Mouse (Mus musculus): Measurements from ENCODE around the gene Prdm11. TPM values are rescaled to one million over a fixed set of nuclear protein-coding genes. Genes with fewer than 3 reads are reported as not detected.

Prdm11 gene
- total and polyA plus RNA-seq, 2 experiments from 2014 or later: 3.5 to 14.9 TPM

GRCm38 (mm10) chr2:92953450-92953849 lies 92.5 kb downstream of the Prdm11 start:
- TF ChIP-seq CTCF (IDR thresholded peaks at IDR 0.05; ENCODE audit: low read depth): no peak
- H3K27ac ChIP-seq: no peak overlapping the region
- H3K36me3 ChIP-seq (ENCODE audit: insufficient read depth, low read length): no peaks in the 10 kb centered on the region
- H3K4me3 ChIP-seq (ENCODE audit: low read length): no peak overlapping the region
- WGBS: 82% methylated on average over 17 of the region's 17 CpGs
- DNase-seq (ENCODE audit: low spot score) (no peak), ATAC-seq (no peak)
- H3K4me1 ChIP-seq (ENCODE audit: insufficient read depth, low read length): no peaks in the 10 kb centered on the region
- no peaks in the 10 kb centered on the region for H3K9me3 ChIP-seq (ENCODE audit: low read length)
- no peak overlapping the region for H3K4me2 ChIP-seq (ENCODE audit: low read depth, low read length)
- no peaks in the 10 kb centered on the region for H3K27me3 ChIP-seq (ENCODE audit: insufficient read depth, low read length)
- H3K9ac ChIP-seq (replicated peaks; ENCODE audit: low read length): no peak overlapping the region

DNA sequence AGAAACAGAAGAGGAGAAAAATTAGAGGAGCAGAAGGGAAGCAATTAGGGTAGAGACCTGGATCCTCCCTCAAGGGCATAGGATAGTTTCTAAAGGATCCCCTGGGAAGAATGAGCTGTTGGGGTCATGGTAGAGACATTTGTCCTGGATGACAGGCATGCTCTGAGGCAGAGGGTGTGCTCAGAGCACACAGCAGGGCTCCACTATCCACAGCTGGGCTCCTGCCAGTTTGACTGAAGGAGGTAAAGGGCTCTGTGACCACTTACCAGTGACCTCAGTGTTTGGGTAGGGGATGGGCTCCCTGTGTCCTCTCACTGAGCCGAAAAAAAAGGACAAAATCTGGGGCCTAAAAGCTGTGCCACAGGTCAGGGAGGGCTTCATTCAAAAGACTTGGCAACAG lies 96.4 kb downstream of the Prdm11 start:
- DNase-seq (ENCODE audit: low spot score): no peak
- TF ChIP-seq CTCF (IDR thresholded peaks at IDR 0.05; ENCODE audit: low read depth): no peak
- H3K27ac ChIP-seq: no peak overlapping the region
- no peak overlapping the region for H3K9ac ChIP-seq (replicated peaks; ENCODE audit: low read length)
- no peak for ATAC-seq
- no peaks in the 10 kb centered on the region for H3K27me3 ChIP-seq (ENCODE audit: insufficient read depth, low read length)
- H3K9me3 ChIP-seq (ENCODE audit: low read length): no peaks in the 10 kb centered on the region
- WGBS: 7% methylated on average over 1 of the region's 1 CpGs
- H3K4me1 ChIP-seq (ENCODE audit: insufficient read depth, low read length): peaks cover 7% of the 10 kb centered on the region; the same call in 1 of the 2 replicates
- H3K4me3 ChIP-seq (ENCODE audit: low read length): no peak overlapping the region
- H3K4me2 ChIP-seq (ENCODE audit: low read depth, low read length): no peak overlapping the region
- no peaks in the 10 kb centered on the region; the same call in 1 of the 2 replicates for H3K36me3 ChIP-seq (ENCODE audit: insufficient read depth, low read length)

GRCm38 (mm10) chr2:92948699-92949300 lies 97.2 kb downstream of the Prdm11 start:
- ATAC-seq: no peak
- H3K27ac ChIP-seq: no peak overlapping the region

DNA sequence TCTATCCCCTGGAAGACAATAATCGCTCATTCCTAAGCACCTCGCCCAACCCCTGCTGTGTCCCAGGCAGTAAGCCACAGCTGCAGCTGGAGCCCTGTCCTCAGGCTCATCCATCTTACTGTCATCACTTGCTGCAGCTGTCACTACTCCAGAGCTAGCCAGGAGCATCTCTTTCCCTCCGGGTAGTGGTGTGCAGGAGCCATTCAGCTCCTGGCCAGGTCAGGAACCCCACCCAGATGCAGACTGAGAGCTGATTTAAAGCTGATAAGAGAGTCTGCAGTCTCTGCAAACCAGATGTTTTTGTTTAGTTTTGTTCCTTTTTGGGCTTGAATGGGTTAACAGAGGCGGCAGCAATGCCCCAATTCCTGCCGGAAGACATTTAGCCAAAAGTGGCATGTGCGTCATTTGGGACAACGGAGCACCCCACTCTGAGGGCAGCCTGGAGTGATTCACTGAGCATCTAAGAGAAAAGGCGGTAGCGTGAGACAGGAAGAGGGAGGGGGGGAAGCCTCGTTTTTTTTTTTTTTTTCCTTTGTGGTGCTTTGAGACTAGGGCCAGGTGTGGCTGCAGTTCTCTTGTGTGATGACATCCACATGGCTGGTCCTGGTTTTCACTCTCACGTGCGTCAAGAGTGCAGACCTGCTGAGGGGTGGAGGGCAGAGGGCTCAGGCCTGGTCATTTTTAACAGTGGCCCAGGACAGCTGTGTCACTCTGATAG lies 97.8 kb downstream of the Prdm11 start:
- Histone ChIP-seq H3K4me2 (ENCODE audit: low read depth, low read length) (no peak overlapping the region), H3K4me3 (ENCODE audit: low read length) (no peak overlapping the region), H3K27me3 (ENCODE audit: insufficient read depth, low read length) (no peaks in the 10 kb centered on the region), H3K27ac (0 out of 2 replicates have a peak overlapping the region, but pooled peaks have one; percentile 32), H3K9me3 (ENCODE audit: low read length) (no peaks in the 10 kb centered on the region), H3K36me3 (ENCODE audit: insufficient read depth, low read length) (peaks cover 3% of the 10 kb centered on the region; the same call in 1 of the 2 replicates), H3K9ac (replicated peaks; ENCODE audit: low read length) (0 out of 2 replicates have a peak overlapping the region, but pooled peaks have one; percentile 18), H3K4me1 (ENCODE audit: insufficient read depth, low read length) (peaks cover 7% of the 10 kb centered on the region; the same call in 1 of the 2 replicates)
- DNase-seq (ENCODE audit: low spot score) (peak; percentile 71), ATAC-seq (peak; percentile 58)
- WGBS: 11% methylated on average over 12 of the region's 12 CpGs
- TF ChIP-seq CTCF (IDR thresholded peaks at IDR 0.05; ENCODE audit: low read depth): no peak

More at GRCm38 (mm10) chr2:92948699-92949300, 97.2 kb downstream of the Prdm11 start:
- no peak for DNase-seq (ENCODE audit: low spot score)
- WGBS: 38% methylated on average over 7 of the region's 7 CpGs
- Histone ChIP-seq H3K9ac (replicated peaks; ENCODE audit: low read length) (0 out of 2 replicates have a peak overlapping the region, but pooled peaks have one; percentile 18), H3K4me1 (ENCODE audit: insufficient read depth, low read length) (peaks cover 7% of the 10 kb centered on the region; the same call in 1 of the 2 replicates), H3K4me2 (ENCODE audit: low read depth, low read length) (no peak overlapping the region), H3K4me3 (ENCODE audit: low read length) (no peak overlapping the region), H3K9me3 (ENCODE audit: low read length) (no peaks in the 10 kb centered on the region), H3K36me3 (ENCODE audit: insufficient read depth, low read length) (peaks cover 3% of the 10 kb centered on the region; the same call in 1 of the 2 replicates), H3K27me3 (ENCODE audit: insufficient read depth, low read length) (no peaks in the 10 kb centered on the region)
- TF ChIP-seq CTCF (IDR thresholded peaks at IDR 0.05; ENCODE audit: low read depth): no peak

- ATAC-seq (no peak), DNase-seq (ENCODE audit: low spot score) (no peak)
- no peak overlapping the region for H3K4me3 ChIP-seq (ENCODE audit: low read length)
- 85% methylated on average over 11 of the region's 11 CpGs for WGBS
- H3K9me3 ChIP-seq (ENCODE audit: low read length): no peaks in the 10 kb centered on the region
- H3K4me2 ChIP-seq (ENCODE audit: low read depth, low read length): no peak overlapping the region
- no peak overlapping the region for H3K9ac ChIP-seq (replicated peaks; ENCODE audit: low read length)
- H3K36me3 ChIP-seq (ENCODE audit: insufficient read depth, low read length): peaks cover 10% of the 10 kb centered on the region; the same call in 1 of the 2 replicates
- H3K4me1 ChIP-seq (ENCODE audit: insufficient read depth, low read length): peaks cover 7% of the 10 kb centered on the region; the same call in 1 of the 2 replicates
- no peak overlapping the region for H3K27ac ChIP-seq
- no peaks in the 10 kb centered on the region for H3K27me3 ChIP-seq (ENCODE audit: insufficient read depth, low read length)
- peak; percentile 24; the same call in 1 of the 2 replicates for TF ChIP-seq CTCF (IDR thresholded peaks at IDR 0.05; ENCODE audit: low read depth)
Observed at GRCm38 (mm10) chr2:92945824-92946598, 100.0 kb downstream of the Prdm11 start.

DNA sequence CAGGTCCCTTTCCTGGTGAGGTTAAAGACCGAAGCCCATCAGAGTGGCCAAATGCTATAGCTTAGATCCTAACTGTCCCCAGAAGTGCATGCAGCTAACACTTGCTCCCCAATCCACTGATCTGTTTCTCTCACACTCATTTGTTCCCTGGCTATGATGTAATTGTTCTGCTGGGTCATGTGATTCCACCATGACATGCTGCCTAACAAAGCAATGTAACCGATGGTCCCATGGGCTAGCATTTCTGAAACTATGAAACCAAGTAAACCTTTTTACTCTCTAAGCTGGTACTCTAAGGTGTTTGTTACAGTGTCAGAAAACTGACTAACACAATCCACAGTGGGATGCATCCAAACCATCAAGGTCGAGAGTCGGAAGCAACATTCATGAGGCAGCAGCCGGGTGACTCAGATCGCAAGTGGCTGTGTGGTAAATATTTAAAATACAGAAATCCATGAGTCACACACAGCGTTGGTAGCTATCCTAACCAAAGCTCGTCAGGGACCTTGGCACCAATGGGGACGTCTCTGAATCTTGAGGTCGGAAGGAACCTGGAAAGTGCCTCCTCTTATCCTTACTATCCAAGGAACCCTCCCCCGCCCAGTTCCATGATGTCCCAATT lies 100.7 kb downstream of the Prdm11 start:
- ATAC-seq (no peak), DNase-seq (ENCODE audit: low spot score) (no peak)
- TF ChIP-seq CTCF (IDR thresholded peaks at IDR 0.05; ENCODE audit: low read depth): no peak
- H3K4me1 ChIP-seq (ENCODE audit: insufficient read depth, low read length): peaks cover 7% of the 10 kb centered on the region; the same call in 1 of the 2 replicates
- no peaks in the 10 kb centered on the region for H3K27me3 ChIP-seq (ENCODE audit: insufficient read depth, low read length)
- H3K9ac ChIP-seq (replicated peaks; ENCODE audit: low read length): no peak overlapping the region
- H3K27ac ChIP-seq: no peak overlapping the region
- H3K4me2 ChIP-seq (ENCODE audit: low read depth, low read length): no peak overlapping the region
- WGBS: 95% methylated on average over 11 of the region's 11 CpGs
- peaks cover 10% of the 10 kb centered on the region; the same call in 1 of the 2 replicates for H3K36me3 ChIP-seq (ENCODE audit: insufficient read depth, low read length)
- no peaks in the 10 kb centered on the region for H3K9me3 ChIP-seq (ENCODE audit: low read length)
- H3K4me3 ChIP-seq (ENCODE audit: low read length): no peak overlapping the region

All from hindbrain, postnatal 0 days (tissue).